Mouse (Mus musculus) liver, embryonic 13.5 days (tissue): ENCODE results near the gene Cnga4. TPM values are rescaled to one million over a fixed set of nuclear protein-coding genes. Genes with fewer than 3 reads are reported as not detected.

ENCODE experiments used
- ATAC-seq: fragments of 200-750 bp; cut with Nextera tagmentation; 2 replicates; pipeline ENCODE4 v1.8.0; 2017; ENCODE audit warnings: low read depth, mild to moderate bottlenecking, moderate number of reproducible peaks, moderate library complexity
- DNase-seq: peaks from one replicate; pipeline ENCODE4 v3.0.0; 2022
- H3K27ac ChIP-seq: fragments of 300-500 bp; sonication (generic); 2 replicates; pipeline ENCODE4 v1.5.1; 2015; ENCODE audit warnings: moderate library complexity, mild to moderate bottlenecking, inconsistent platforms
- H3K27me3 ChIP-seq: fragments of 300-500 bp; sonication (generic); 2 replicates; pipeline ENCODE4 v1.6.1; 2015; ENCODE audit warnings: mild to moderate bottlenecking, inconsistent platforms
- H3K36me3 ChIP-seq: fragments of 300-500 bp; sonication (generic); 2 replicates; pipeline ENCODE4 v1.6.1; 2015; ENCODE audit warnings: mild to moderate bottlenecking, inconsistent platforms
- H3K4me1 ChIP-seq: fragments of 300-500 bp; sonication (generic); replicated peaks from 2 replicates; pipeline ENCODE4 v1.6.1; 2015; ENCODE audit warnings: inconsistent platforms
- H3K4me2 ChIP-seq: fragments of 300-500 bp; sonication (generic); 2 replicates; pipeline ENCODE4 v1.6.1; 2015; ENCODE audit warnings: inconsistent platforms, mild to moderate bottlenecking, moderate library complexity
- H3K4me3 ChIP-seq: fragments of 300-500 bp; sonication (generic); replicated peaks from 2 replicates; pipeline ENCODE4 v1.5.1; 2015; ENCODE audit warnings: mild to moderate bottlenecking, inconsistent platforms
- H3K9ac ChIP-seq: fragments of 300-500 bp; sonication (generic); 2 replicates; pipeline ENCODE4 v1.6.1; 2015; ENCODE audit warnings: mild to moderate bottlenecking, inconsistent platforms
- H3K9me3 ChIP-seq: fragments of 300-500 bp; sonication (generic); replicated peaks from 2 replicates; pipeline ENCODE4 v1.6.1; 2016; ENCODE audit warnings: inconsistent platforms
- WGBS: fragments of 180-500 bp; shearing (Covaris S2); methylation state at CpG from one replicate; pipeline ENCODE4 v1.1.7; 2015; ENCODE audit not compliant: insufficient replicate concordance; 5-methylcytosine and 5-hydroxymethylcytosine counted together
- polyA plus RNA-seq: library from polyadenylated mRNA; unstranded; fragments of >200 nt; fragmentation: Nextera tagmentation; extraction: Ambion mirVana; gene quantifications from 2 replicates; pipeline ENCODE4 v1.2.1, GENCODE M21; 2015

The Cnga4 gene
- polyA plus RNA-seq, 1 experiment from 2014 or later: not detected

- Histone ChIP-seq H3K4me2 (no peak overlapping the region), H3K27ac (no peak overlapping the region), H3K9me3 (no peaks in the 10 kb centered on the region), H3K4me3 (no peak overlapping the region), H3K9ac (no peak overlapping the region), H3K27me3 (no peaks in the 10 kb centered on the region), H3K36me3 (no peaks in the 10 kb centered on the region), H3K4me1 (no peaks in the 10 kb centered on the region)
- no peak for DNase-seq
- 66% methylated on average over 5 of the region's 5 CpGs for WGBS
- no peak for ATAC-seq
Measured at GRCm38 (mm10) chr7:105418106-105418505, 13.7 kb downstream of the Cnga4 start.

GRCm38 (mm10) chr7:105420903-105421302 is 16.5 kb downstream of the Cnga4 start:
- Histone ChIP-seq H3K4me3 (no peak overlapping the region), H3K36me3 (no peaks in the 10 kb centered on the region), H3K9me3 (no peaks in the 10 kb centered on the region), H3K9ac (no peak overlapping the region), H3K27me3 (peaks cover 26% of the 10 kb centered on the region), H3K27ac (no peak overlapping the region), H3K4me2 (no peak overlapping the region), H3K4me1 (no peaks in the 10 kb centered on the region)
- WGBS: 28% methylated on average over 2 of the region's 2 CpGs
- no peak for DNase-seq
- no peak for ATAC-seq

- Histone ChIP-seq H3K27ac (no peak overlapping the region), H3K4me2 (no peak overlapping the region), H3K36me3 (no peaks in the 10 kb centered on the region), H3K9me3 (no peaks in the 10 kb centered on the region), H3K9ac (no peak overlapping the region), H3K4me1 (no peaks in the 10 kb centered on the region), H3K27me3 (peaks cover 51% of the 10 kb centered on the region), H3K4me3 (no peak overlapping the region)
- no peak for ATAC-seq
- no peak for DNase-seq
- WGBS: 14% methylated on average over 5 of the region's 5 CpGs
Measured at GRCm38 (mm10) chr7:105424368-105424767, 20.0 kb downstream of the Cnga4 start.

GRCm38 (mm10) chr7:105425424-105426043 is 21.2 kb downstream of the Cnga4 start, which contains the start of gene Cckbr:
Cckbr (plus strand) TSS chr7:105425731.
- ATAC-seq (no peak), DNase-seq (no peak)
- Histone ChIP-seq H3K4me1 (no peaks in the 10 kb centered on the region), H3K36me3 (no peaks in the 10 kb centered on the region), H3K27me3 (peaks cover 51% of the 10 kb centered on the region), H3K9me3 (no peaks in the 10 kb centered on the region), H3K27ac (no peak within 1 kb of the TSS), H3K4me2 (peak within 1 kb of the TSS; percentile 26; the same call in 1 of the 2 replicates), H3K9ac (no peak within 1 kb of the TSS), H3K4me3 (no peak within 1 kb of the TSS)
- WGBS: 4% methylated on average over 31 of the region's 31 CpGs

- Histone ChIP-seq H3K4me1 (no peaks in the 10 kb centered on the region), H3K27ac (no peak overlapping the region), H3K36me3 (no peaks in the 10 kb centered on the region), H3K9ac (no peak overlapping the region), H3K9me3 (no peaks in the 10 kb centered on the region), H3K4me2 (peak overlapping the region; percentile 26; the same call in 1 of the 2 replicates), H3K27me3 (peaks cover 51% of the 10 kb centered on the region), H3K4me3 (no peak overlapping the region)
- 5% methylated on average over 11 of the region's 11 CpGs for WGBS
- ATAC-seq: no peak
- no peak for DNase-seq
Measured at GRCm38 (mm10) chr7:105426051-105426450, 21.7 kb downstream of the Cnga4 start.

GRCm38 (mm10) chr7:105432058-105432457 is 27.7 kb downstream of the Cnga4 start:
- 45% methylated on average over 1 of the region's 1 CpGs for WGBS
- Histone ChIP-seq H3K36me3 (no peaks in the 10 kb centered on the region), H3K4me3 (no peak overlapping the region), H3K4me2 (no peak overlapping the region), H3K9ac (no peak overlapping the region), H3K27me3 (peaks cover 13% of the 10 kb centered on the region), H3K27ac (no peak overlapping the region), H3K4me1 (no peaks in the 10 kb centered on the region), H3K9me3 (peaks cover 3% of the 10 kb centered on the region; the same call in 1 of the 2 replicates)
- no peak for ATAC-seq
- DNase-seq: no peak

GRCm38 (mm10) chr7:105433859-105434258 is 29.5 kb downstream of the Cnga4 start:
- Histone ChIP-seq H3K4me3 (no peak overlapping the region), H3K9ac (no peak overlapping the region), H3K27ac (no peak overlapping the region), H3K4me2 (no peak overlapping the region), H3K4me1 (no peaks in the 10 kb centered on the region), H3K9me3 (peaks cover 3% of the 10 kb centered on the region; the same call in 1 of the 2 replicates), H3K27me3 (no peaks in the 10 kb centered on the region), H3K36me3 (no peaks in the 10 kb centered on the region)
- 63% methylated on average over 17 of the region's 17 CpGs for WGBS
- no peak for ATAC-seq
- DNase-seq: no peak

GRCm38 (mm10) chr7:105434798-105435197 is 30.4 kb downstream of the Cnga4 start:
- H3K9ac ChIP-seq: no peak overlapping the region
- WGBS: 62% methylated on average over 22 of the region's 22 CpGs
- H3K4me2 ChIP-seq: no peak overlapping the region
- DNase-seq (no peak), ATAC-seq (no peak)
- no peaks in the 10 kb centered on the region for H3K4me1 ChIP-seq
- no peak overlapping the region for H3K4me3 ChIP-seq
- no peaks in the 10 kb centered on the region for H3K36me3 ChIP-seq
- H3K27me3 ChIP-seq: no peaks in the 10 kb centered on the region
- H3K9me3 ChIP-seq: peaks cover 3% of the 10 kb centered on the region; the same call in 1 of the 2 replicates
- no peak overlapping the region for H3K27ac ChIP-seq

- ATAC-seq (no peak), DNase-seq (no peak)
- no peaks in the 10 kb centered on the region for H3K4me1 ChIP-seq
- no peak overlapping the region for H3K4me2 ChIP-seq
- WGBS: 62% methylated on average over 7 of the region's 7 CpGs
- no peak overlapping the region for H3K27ac ChIP-seq
- H3K9me3 ChIP-seq: peaks cover 3% of the 10 kb centered on the region; the same call in 1 of the 2 replicates
- no peak overlapping the region for H3K9ac ChIP-seq
- no peak overlapping the region for H3K4me3 ChIP-seq
- no peaks in the 10 kb centered on the region for H3K36me3 ChIP-seq
- H3K27me3 ChIP-seq: no peaks in the 10 kb centered on the region
Measured at GRCm38 (mm10) chr7:105437979-105438772, 33.8 kb downstream of the Cnga4 start.

- Histone ChIP-seq H3K4me3 (no peak overlapping the region), H3K4me2 (no peak overlapping the region), H3K9ac (no peak overlapping the region), H3K27ac (no peak overlapping the region), H3K4me1 (no peaks in the 10 kb centered on the region), H3K27me3 (no peaks in the 10 kb centered on the region), H3K9me3 (no peaks in the 10 kb centered on the region), H3K36me3 (no peaks in the 10 kb centered on the region)
- ATAC-seq: no peak
- no peak for DNase-seq
- 36% methylated on average over 4 of the region's 4 CpGs for WGBS
Measured at GRCm38 (mm10) chr7:105441426-105441825, 37.1 kb downstream of the Cnga4 start.

GRCm38 (mm10) chr7:105445076-105445475 is 40.7 kb downstream of the Cnga4 start:
- Histone ChIP-seq H3K4me3 (no peak overlapping the region), H3K27me3 (no peaks in the 10 kb centered on the region), H3K36me3 (no peaks in the 10 kb centered on the region), H3K9ac (no peak overlapping the region), H3K27ac (no peak overlapping the region), H3K4me2 (no peak overlapping the region), H3K4me1 (no peaks in the 10 kb centered on the region), H3K9me3 (no peaks in the 10 kb centered on the region)
- no peak for ATAC-seq
- no peak for DNase-seq
- WGBS: 45% methylated on average over 3 of the region's 3 CpGs
